Mouse (Mus musculus) heart, postnatal 10 days (tissue): ENCODE results near the gene Gm11437. TPM values are rescaled to one million over a fixed set of nuclear protein-coding genes. Genes with fewer than 3 reads are reported as not detected.

Experiments
- DNase-seq, 2 experiments: peaks; one replicate each; pipeline ENCODE4 v3.0.0; 2021
- intact Hi-C: fragments of 180-260 bp; cut with DNase I; formaldehyde crosslinking; loops from one replicate; pipeline ENCODE4 v1.15.1; 2025
- total RNA-seq, 2 experiments: library from RNA; stranded (reverse); gene quantifications; 2 replicates each; pipeline ENCODE4 v1.2.3; 2021

Gm11437 gene
- total RNA-seq, result not detected

DNA sequence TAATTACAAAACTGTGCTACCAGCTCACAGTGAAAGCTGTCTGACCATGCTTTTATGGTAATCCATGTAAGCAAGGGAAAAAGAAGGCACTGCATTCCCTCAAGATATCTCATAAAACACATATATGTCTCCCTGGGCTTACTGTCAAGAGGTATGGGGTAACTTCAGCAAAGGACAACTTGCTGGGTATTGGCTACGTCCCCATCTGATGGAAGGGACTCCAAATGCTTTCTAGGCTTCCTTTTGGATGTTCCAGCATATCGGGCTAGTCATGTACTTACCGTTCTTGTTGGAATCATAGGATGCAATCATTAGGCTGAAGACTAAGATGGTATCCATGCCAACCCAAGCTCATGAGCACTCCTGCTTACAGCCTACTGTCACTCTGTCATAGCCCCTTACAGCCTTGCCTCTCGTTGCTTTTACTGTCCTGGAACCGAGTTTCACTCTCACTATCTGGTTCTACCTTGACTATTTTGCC lies at the start of gene Gm11437:
TSS of gene Gm11437 (minus strand) at position 431 of the 481 bp plus-strand sequence.
- no peak for DNase-seq
- intact Hi-C loops, result no loop called here

DNA sequence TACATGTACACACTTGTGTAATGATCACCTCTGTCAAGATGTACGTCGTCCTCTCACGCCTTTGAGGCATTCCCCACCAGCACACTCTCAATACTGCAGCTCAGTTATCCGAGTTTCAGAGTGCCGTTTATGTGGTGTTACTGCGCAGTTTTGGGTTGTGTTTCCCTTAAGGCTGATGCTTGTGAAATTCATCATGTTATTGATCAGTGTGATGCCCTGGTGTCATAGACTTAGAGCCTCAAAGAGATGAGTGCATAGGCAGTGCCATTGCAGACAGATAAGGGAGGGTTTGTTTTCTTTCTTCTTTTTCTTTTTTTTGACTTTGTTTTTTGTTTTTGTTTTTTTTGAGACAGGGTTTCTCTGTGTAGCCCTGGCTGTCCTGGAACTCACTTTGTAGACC lies 43.6 kb upstream of the Gm11437 start:
- no peak for DNase-seq
- intact Hi-C loops, result no loop called here

DNA sequence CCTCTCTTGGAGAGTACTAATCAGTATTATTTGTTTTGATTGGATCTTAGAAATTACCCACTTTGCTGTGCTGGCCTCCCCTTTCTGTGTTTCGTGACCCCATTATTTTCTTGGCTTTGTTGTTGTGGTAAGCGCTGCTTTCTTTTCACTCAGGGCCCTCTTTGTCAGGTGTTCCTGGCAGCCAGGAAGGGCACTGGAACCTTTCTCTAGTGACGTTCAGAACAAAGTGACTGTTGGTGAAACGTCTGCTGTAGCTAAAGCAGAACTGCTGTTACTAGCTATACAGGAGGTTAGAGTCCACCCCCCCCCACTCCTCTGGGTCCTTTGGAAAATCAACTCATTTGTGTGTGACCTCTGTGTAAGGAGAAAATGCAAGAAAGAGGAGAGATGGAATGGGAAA lies 38.5 kb upstream of the Gm11437 start:
- intact Hi-C loops, result no loop called here

DNA sequence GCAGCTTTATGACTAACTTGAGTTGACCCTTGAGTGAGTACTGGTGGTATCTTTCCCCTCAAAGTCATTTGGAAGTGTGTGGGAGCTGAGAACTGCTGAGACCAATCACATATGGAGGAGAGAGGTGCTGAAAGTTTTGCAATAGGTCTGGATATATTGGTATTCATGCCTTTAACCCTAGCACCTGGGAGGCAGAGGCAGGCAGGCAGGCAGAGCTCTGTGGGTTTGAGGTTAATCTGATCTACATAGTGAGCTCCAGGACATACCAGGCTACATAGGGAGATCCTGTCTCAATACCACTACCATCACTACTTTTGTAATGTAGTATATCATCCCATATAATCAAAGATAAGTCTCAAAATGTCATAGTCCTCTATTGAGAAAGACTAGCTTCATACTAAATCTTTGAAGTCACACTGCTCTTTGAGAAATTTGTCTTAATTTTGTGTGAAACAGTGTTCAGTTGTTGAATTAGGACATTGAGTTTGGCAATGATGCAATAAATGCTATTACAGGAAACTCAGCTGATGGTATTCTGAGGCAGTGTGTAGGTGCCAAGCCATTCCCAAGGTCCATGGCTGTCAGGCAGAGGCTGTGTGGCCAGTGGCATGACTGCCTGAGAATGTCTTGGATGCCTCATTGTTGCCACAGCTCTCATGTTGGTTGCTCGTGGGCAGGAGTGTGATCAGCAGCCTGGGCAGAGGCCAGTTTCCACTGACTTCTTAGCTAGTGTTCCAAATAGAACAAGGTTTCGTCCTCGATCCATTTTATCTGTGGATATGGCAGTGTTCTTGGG lies 30.5 kb upstream of the Gm11437 start:
- intact Hi-C loops, result no loop called here
- peak in 1 of 2 experiments; percentile 2 for DNase-seq

More for the DNA sequence above, 38.5 kb upstream of the Gm11437 start:
- no peak for DNase-seq

DNA sequence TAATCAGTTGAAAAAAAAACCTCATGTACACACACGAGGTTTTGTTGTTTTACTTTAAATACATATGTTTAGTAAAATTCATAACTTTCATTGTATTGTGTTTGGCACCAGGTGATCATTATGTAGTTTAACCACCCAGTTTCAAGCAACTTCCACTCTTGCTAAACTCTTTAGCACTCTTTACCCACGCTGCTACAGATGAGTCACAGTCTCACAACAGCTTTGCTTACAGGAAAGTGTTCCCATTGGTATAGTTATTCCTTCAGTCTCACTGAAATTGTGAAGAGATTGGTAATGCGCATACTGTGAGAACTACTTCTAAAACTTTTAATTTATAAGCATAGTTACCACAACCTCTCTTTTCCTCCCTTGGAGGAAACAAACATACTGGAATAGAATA lies 27.5 kb upstream of the Gm11437 start:
- intact Hi-C loops, result no loop called here
- DNase-seq, result no peak

DNA sequence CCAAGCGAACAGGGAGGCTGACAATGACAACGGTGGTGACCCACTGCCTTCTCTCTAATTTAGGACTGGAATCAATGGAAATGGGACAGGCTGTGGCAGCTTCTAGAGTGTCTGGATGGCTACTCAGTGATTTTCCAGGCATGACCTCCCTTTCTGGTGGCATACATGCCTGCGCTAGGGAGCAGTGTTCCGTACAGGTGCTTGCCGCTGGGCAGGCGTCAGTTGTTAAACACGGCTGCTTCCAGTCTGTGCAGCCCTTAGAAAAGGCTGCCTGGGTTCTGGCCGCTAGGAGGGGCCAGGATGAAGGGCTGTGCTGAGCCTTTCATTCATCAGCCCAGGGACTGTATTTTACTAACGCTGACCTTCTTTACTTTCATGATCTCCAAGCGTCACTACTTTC lies 26.0 kb upstream of the Gm11437 start:
- intact Hi-C loops, result no loop called here
- DNase-seq, result no peak

DNA sequence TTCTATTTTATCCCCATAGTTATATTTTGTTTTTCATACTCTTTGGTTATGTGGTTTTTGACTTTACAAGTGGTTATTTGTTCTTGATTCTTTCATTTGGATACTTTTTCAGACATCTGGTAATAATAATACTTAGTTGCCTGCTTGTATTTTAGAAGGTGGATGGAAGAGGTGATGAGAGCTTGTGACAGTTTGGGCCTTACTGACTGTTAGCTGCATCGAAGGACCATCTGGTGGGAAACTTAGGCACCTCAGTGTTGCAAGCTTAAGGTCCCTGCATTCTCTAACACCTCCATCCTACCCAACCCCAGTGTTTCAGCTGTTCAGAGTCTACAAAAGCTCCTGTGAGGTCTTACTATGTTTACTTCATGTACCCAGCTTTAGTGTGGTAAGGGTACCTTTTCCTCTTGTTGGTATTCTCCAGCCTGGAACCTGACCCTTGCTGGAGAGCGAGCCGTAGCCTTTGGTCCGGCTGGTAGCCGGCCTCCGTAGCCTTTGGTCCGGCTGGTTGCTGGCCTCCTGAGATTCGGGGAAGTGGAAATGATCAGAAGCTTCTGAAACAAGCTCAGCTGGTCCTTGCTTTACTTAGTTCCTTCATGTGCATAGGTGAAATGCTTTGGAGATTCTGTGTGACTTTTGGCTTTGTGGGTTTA lies 23.4 kb upstream of the Gm11437 start:
- no peak for DNase-seq
- intact Hi-C loops, result no loop called here

DNA sequence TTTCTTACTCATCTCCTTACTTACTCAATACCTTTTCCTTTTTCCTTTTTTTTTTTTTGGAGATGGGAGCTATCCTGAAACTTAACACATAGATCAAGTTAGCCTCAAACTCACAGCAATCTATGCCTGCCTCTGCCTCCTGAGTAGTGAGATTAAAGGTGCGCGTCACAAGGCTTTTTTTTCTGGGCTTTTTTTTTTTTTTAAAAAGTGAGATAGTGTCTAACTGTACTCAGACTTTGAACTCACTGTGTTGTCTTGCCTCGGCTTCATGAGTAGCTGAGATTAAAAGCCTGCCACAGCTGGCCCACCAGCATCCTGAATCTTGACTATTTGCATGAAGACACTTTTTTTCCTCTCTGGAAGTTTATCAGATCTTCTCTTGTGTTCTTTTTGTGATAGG lies 21.3 kb upstream of the Gm11437 start:
- DNase-seq, result no peak
- intact Hi-C loops, result no loop called here

DNA sequence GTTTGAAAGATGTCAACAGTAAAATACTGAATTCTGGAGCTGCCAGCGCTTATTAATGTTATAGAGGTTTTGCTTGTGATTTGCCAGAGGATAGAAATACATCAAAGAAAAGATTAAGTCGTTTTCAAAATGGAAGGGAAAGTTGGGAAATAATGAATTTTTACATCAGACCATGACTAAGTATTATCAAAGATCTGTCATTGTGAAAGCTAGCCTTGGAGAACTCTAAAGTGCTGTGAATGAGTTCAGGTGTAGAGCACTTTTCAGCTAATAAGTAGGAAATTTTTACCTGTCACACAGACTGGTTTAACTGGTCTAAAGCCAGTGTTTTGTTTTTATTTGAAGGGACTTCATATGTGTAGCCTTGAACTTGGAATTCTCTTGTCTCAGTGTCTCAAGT lies 14.0 kb upstream of the Gm11437 start:
- intact Hi-C loops, result no loop called here
- no peak for DNase-seq

DNA sequence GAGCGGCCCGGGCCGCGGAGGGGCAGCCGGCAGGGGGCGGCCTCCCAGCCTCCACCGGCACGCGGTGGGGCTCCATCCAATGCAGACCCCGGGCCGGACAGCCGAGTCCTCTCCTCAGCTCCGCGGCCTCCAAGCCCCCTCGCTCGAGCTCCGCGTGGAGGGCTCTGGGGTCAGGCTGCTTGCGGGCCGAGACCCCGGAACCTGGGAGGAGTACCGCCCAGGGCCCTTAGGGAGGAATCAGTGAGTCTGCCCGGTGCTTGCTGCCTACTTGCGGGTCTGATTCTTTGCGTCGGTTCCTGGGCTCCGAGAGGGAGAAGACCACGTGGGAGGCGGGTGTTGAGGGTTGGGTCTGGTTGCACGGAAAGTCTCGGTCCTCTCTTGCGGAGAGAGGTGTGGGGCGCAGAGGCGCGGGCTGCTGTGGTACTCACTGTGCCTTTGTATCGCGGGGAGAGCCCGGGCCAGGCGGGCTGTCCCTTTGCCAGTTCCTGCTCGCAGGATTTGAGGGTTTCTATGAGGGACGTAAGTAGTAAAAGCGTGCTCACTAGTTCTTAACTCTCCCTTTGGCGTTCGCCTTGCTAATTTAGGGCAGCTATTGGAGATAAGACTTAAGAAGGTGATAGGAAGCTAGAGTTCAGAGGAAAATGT lies 12.8 kb upstream of the Gm11437 start:
- intact Hi-C loops, result loop anchor here (1.0 to 5.0 kb wide), 2 partner anchors 53 to 63 kb away; partner anchors contain the start of genes Acaca and Tada2a
- DNase-seq, result peak; percentile 73 to 78

DNA sequence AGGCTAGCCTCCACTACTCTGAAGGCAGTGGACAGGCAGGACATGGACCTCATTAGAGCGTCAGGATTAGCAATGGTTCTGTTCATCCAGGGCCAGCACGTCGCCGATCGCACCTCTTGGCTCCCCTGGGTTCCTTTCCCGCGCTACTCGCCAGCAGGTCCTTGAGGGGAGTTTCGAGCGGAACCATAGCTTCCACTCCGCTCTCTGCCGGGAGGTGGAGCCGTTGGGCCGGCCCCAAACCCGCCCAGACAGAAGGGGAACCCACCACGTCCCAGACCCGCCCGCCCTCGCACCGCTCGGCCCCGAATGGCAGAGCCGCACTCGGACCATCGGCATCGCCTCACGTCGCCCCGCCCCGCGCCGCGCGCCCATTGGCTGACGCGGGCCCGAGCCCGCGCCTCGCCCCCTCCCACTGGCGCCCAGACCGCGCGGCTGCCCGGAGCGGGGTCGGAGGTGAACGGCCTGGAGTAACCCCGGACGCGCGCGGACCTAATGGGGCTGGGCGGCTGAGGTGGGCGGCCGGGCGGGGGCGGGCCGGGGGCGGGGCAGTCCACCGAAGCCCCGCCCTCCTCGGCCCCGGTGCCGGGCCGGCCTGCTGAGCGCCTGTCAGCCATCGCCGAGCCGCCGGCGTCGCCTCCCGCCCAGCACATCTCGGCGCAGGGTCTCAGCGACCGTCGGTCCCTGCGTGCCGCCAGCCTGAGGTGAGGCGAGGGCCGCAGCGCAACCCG lies 12.1 kb upstream of the Gm11437 start:
- intact Hi-C loops, result loop anchor here (1.0 to 5.0 kb wide), 2 partner anchors 52 to 64 kb away; partner anchors contain the start of genes Acaca and Tada2a
- peak; percentile 95 to 96 for DNase-seq

DNA sequence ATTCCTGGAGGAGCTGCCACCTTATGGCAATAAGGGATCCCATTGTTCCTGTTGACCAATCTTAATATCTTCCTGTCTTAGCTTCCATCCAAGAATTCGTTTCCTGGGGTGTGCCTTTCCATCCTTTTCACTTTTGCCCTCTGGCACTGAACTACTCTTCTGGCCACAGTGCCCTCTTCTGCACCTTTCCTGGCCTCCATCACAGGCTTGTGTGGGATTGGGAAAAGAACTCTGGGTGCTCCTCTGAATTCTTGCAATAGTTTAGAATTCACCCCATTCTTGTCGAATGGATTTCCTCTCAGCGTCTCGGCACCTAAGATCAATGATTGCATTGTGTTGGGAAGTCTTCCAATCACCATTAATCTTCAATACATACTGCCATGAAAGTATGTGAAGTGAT lies 11.3 kb upstream of the Gm11437 start:
- intact Hi-C loops, result loop anchor here (5.0 kb wide), 1 partner anchor 51 kb away; the partner anchor contains the start of genes Acaca and Tada2a
- no peak for DNase-seq

DNA sequence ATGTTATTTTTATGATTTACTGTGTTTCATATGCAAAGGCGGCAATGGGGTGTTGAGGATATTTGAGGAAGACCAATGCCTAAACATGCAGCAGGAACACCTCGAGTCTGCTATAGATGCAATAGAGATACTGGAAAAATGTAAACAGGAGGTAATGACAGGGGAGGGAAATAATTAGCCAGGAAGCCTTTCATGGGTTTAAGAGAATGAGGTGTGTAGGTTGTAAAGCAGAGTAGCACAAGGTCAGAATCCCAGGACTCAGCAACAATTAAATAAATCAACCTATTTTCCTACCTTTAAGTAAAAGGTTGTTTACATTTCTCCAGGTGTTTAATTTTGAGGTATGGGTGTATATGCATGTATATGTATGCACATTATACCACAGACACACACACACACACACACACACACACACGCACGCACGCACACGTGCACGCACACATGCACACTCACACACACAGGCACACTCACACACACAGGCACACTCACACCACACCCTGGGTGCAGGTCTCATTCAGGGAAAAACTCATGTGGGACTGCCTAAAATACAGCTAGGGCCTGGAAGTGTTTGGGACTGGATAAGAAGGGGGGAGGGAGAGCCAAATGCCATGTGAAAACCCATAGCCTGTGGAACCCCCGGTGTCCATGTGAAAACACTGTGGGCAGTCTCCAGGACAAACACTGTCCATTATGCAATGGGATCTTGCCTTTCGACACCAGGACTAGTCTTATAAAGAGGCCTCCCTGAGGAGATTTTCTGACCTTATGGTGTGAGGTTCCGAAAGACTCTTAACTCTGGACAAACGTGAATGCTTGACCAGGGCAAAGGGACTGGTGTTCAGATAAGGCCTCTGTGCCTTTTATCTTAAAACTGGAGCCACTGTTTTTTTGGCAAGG lies 5.5 kb upstream of the Gm11437 start:
- intact Hi-C loops, result no loop called here
- DNase-seq, result no peak

DNA sequence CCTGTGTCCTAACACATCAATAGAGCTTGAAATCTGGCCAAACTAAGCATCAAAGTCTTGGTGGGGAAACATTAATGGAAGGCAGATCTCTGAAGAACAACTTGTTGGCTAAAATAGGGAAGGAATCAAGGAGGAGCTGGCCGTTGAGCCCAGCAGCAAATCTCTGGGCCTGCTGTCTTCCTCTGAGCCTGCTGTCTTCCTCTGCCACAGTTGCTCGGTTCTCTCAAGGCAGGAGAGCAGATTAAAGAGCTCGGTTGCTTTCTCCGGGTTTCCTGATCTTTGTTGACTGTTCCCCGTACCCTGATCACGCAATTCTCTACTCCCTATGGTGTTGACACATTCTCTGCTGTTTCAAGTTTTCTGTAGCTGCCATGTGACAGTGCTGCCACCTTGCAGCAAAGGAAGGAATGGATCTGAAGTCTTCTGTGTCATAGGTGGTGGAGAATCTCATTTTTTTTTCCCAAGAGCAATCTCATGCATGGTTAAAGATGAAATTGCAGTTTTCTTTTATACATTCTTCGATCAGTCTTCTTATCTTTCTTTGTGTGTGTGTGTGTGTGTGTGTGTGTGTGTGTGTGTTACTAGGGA lies 1.5 kb upstream of the Gm11437 start:
- intact Hi-C loops, result no loop called here
- DNase-seq, result peak; percentile 38 to 44

DNA sequence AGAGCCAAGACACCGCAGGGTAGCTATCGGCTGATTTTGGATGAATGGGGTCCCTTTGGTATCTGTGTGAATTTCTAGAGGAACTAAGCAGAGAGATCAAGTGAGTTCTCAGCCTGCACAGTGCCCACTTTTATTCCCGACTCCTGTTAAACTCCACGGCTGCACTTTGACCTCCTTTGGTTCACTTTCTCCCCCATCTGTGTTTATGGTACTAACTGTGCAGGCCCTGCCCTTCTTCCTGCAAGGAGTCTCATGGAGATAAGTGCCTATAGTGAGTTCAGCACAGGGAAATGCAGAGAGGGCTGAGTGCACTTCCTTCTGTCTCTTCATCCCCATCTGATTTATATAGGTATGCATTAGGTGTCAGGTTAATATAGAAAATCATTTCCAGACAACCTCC lies 2.7 kb downstream of the Gm11437 start:
- DNase-seq, result no peak
- intact Hi-C loops, result no loop called here

DNA sequence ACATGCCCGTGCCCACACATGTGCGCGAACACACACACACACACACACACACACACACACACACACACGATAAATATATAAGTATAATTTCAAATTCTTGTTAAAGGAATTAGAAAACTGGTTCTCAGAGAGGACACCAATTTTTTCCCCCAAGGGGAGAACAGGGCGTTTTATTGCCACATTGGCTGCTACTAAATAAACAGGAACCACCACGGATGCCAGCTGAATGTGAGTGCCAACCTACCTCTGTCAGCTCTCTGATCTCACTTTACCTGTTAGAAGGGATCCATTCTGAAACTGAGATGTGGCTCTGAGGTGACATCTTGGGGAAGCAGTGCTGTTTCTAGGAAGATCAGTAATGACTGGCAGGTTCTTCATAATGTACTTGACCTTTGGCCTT lies 3.2 kb downstream of the Gm11437 start:
- DNase-seq, result no peak
- intact Hi-C loops, result no loop called here

DNA sequence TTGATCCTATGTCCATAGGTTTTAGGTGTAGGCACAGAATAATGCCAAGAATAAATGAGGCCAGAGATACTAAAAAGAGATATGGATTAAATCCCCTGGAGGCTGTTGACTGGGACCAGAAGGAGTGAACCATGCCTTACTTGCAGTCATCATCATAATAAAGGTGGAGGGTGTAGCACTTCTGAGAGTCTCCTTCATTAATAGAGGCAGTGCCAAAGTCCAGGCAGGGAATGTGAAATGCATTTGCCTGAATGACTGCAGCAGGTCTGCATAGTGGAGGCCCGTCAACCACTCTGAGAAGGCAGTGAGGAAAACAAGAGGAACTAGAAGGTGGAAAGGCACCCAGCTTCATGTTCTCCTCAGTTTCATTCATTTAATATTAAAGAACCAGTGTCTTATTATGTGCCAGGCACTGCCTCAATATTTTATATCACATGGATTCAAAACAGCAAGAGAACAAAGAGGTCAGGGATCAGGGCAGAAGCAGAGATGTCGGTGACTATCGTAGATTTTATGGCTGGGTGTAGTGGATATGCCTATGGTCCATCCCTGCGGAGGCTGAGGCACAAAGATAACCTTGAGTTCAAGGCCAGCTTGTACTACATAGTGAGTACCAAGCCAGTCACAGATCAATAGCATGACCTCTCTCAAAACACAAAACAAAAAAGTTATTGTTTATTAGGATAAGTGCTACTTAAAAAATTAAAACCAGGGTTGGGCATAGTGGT lies 10.6 kb downstream of the Gm11437 start:
- intact Hi-C loops, result no loop called here
- DNase-seq, result no peak

DNA sequence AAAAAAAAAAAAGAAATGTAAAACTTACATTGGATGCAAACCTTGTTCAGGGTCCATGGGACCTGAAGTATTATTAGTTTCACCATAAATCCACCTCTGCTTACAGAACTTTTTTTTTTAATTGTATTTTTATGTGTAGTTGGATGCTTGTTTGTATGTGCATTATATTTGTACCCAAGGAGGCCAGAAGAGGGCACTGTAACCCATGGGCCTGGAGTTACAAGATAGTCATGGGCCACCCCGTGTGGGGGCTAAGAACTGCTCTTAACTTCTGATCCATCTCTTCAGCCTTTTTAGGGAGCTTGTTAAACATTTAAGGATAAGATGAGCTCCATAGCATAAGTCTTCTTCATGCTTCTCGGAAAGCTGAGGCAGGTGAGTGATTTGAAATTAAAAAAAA lies 16.4 kb downstream of the Gm11437 start:
- intact Hi-C loops, result no loop called here
- peak in 1 of 2 experiments; percentile 6 for DNase-seq

DNA sequence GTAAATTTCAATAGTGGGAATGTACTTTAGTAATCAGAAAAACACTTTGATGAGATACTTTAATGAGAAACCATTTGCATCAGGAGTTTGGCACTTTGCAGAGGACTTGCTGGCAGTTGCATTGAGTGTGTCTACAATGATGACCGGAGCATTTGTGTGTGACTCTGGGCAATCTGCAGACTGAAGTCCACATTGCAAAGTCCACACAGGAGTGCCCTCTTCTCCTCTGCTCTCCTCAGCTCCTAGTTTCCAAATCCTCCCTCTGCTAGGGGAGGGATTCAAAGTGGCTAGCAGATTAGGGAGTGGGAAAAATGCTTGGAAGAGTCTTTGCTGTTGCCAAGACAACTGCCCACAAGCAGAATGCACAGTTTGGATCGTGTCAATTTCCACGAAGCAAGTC lies 21.2 kb downstream of the Gm11437 start:
- intact Hi-C loops, result loop anchor here (10.0 kb wide), 1 partner anchor 99 kb away; no protein-coding TSS in a partner anchor
- no peak for DNase-seq
